Mouse (Mus musculus): ENCODE results near the gene Il27ra. TPM values are rescaled to one million over a fixed set of nuclear protein-coding genes. Genes with fewer than 3 reads are reported as not detected.
"Not testable (repeated sequence)": the region's sequence is repeated elsewhere in the genome, so short reads cannot be mapped to it uniquely, and the experiment has no call there.

Gene Il27ra
- total RNA-seq, 2 experiments from 2014 or later, result 0.84 to 1.1 TPM

DNA sequence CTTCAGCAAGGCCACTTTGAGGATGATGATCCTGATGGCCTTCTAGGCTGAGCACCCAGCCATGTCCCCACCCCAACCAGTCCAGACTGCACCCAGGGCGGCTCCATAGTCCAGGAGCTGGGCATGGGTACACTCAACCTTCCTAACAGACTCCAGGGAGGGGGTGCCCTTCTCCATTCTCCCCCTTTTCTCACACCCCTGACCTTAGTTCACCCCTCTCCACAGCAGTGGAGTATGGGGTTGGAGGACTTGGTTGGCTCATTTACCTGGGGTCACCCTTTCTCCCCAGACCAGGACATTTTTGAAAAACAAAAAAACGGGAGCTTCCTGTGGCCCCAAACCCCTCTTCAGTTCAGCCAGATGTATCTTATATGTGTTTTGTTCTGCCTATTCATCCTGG is 42.6 kb downstream of the Il27ra start:
- intact Hi-C loops (cut with DNase I; ENCODE audit: low total_unique reads), result no loop called here
- no peak for DNase-seq

GRCm38 (mm10) chr8:83999057-83999705 is 43.2 kb downstream of the Il27ra start:
- intact Hi-C loops (cut with DNase I; ENCODE audit: low total_unique reads), result no loop called here
- DNase-seq, result no peak

- peak; percentile 60 for DNase-seq
- intact Hi-C loops (cut with DNase I; ENCODE audit: low total_unique reads), result no loop called here
These were observed 43.9 kb downstream of the Il27ra start for GRCm38 (mm10) chr8:83998231-83999056.

GRCm38 (mm10) chr8:83997511-83998141 is 44.8 kb downstream of the Il27ra start, which contains the start of gene Samd1:
Samd1 (plus strand) TSS chr8:83997672.
- peak; percentile 64 for DNase-seq
- intact Hi-C loops (cut with DNase I; ENCODE audit: low total_unique reads), result no loop called here

DNA sequence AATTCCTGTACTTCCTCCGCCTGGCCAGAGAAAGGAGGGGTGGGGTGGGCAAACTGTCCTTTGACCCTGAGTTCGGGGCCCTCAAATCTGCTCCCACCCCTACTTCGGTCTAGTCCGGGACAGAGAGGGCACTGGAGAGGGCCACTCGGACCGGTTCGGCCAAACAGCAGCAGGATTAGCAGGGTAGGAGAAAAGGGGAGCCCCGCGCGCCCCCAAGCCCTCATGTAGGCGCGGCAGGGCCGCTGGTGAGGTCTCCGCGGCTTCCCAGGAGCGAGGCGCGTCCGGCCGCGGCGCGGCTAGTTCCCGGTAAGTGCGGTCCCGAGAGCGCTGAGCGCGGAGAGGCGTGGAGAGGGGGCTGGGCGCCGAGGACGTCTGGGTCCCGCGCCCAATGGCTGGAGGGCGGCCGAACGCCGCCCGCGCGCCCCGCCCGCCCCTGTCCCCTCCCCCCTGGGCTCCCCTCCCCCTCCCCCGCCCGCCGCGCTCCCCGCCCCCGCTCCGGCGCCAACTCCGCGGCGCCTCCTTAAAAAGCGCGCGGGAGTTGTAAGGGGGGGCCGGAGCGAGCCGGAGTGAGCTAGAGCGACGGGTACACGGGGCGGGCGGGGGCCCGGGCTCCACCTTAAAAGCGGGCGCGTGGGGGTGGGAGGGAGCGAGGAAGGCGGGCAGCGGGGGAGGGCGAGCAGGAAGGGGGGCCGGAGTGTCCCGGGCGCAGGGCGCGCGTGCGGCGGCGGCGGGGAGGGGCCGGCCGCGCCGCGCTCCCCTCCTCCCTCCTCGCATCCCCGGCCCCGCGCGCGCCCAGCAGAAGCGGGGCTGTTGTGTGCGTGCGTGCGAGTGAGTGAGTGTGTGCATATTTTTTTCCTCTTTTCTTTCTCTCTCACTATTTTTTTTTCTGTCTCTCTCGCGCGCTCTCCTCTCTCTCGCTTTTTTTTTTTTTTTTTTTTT is 45.6 kb downstream of the Il27ra start:
- peak; percentile 94 for DNase-seq
- intact Hi-C loops (cut with DNase I; ENCODE audit: low total_unique reads), result no loop called here

GRCm38 (mm10) chr8:83995973-83996372 is 46.4 kb downstream of the Il27ra start:
- intact Hi-C loops (cut with DNase I; ENCODE audit: low total_unique reads), result no loop called here
- DNase-seq, result no peak

GRCm38 (mm10) chr8:83994030-83994429 is 48.4 kb downstream of the Il27ra start:
- intact Hi-C loops (cut with DNase I; ENCODE audit: low total_unique reads), result no loop called here
- no peak for DNase-seq

DNA sequence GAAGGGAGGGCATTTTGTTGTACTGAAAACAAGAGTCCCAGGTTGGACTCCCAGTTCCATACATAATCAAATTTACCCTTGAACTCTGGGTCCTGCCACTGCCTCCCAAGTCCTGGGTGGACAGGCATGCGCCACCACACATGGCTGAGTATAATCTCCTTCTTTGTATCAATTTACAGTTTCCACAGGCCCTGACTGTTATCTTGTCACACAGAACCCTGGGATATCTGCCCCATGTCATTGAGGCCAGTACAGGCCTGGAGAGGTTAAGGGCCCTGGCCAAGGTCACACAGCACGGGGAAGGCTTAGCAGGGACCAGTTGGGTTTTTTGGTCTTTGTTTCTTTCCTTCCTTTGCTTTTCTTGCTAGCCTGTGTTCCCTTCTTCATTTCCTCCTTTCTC is 49.9 kb downstream of the Il27ra start:
- no peak for DNase-seq
- intact Hi-C loops (cut with DNase I; ENCODE audit: low total_unique reads), result no loop called here

DNA sequence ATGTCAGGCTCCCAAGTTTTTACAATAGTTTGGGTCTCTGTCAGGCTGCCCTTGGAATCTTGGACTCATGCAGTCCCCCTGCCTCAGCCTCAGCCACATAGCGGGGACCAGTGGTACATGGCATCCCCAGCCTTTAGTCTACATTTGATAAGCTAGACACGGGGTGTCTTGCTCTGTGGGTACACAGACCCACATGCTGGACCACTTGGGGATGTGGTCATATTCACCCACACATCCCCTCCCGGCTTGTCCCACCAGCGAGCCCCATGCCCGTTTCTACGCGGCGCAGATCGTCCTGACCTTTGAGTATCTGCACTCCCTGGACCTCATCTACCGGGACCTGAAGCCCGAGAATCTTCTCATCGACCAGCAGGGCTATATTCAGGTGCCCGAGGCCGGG is 52.2 kb downstream of the Il27ra start:
- no peak for DNase-seq
- intact Hi-C loops (cut with DNase I; ENCODE audit: low total_unique reads), result no loop called here

- intact Hi-C loops (cut with DNase I; ENCODE audit: low total_unique reads), result no loop called here
These were observed 53.1 kb downstream of the Il27ra start for GRCm38 (mm10) chr8:83989243-83989642.

GRCm38 (mm10) chr8:83983222-83983621 is 59.2 kb downstream of the Il27ra start:
- intact Hi-C loops (cut with DNase I; ENCODE audit: low total_unique reads); DNase-seq: not testable (repeated sequence)

More at GRCm38 (mm10) chr8:83989243-83989642, 53.1 kb downstream of the Il27ra start:
- DNase-seq, result no peak

DNA sequence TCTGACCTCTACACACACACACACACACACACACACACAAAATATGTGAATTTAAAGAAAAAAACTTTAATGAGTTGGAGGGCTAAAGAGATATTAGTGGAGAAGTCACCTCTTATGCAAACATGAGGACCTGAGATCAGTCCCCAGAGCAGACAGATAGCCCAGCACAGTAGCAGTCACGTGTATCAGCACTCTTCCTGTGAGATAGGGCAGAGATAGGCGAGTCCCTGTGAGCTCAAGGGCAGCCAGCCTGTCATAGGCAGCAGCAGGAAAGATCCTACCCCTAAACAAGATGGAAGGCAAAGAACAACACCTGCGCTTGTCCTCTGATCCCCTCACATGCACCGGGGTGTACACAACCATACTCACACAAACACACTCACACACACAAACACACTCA is 59.9 kb downstream of the Il27ra start:
- no peak for DNase-seq
- intact Hi-C loops (cut with DNase I; ENCODE audit: low total_unique reads), result no loop called here

DNA sequence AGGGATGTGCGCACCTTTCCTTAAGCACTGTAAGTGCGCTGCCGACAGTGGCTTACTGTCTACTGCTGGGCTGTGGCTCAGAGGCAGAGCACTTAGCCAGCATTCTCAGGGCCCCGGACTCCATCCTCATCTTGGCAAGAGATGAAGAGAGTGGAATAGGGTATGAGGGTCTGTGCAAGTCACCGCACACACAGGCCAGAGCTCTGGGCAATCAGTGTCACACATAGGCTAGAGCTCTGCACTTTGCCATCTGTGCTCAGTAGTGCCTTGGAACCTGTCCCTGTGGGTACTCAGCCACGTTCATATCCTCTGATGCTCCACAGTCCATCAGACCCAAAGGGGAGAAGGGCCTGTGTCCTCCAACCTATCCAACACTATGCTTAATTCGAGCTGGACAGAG is 60.9 kb downstream of the Il27ra start:
- intact Hi-C loops (cut with DNase I; ENCODE audit: low total_unique reads), result no loop called here
- no peak for DNase-seq

DNA sequence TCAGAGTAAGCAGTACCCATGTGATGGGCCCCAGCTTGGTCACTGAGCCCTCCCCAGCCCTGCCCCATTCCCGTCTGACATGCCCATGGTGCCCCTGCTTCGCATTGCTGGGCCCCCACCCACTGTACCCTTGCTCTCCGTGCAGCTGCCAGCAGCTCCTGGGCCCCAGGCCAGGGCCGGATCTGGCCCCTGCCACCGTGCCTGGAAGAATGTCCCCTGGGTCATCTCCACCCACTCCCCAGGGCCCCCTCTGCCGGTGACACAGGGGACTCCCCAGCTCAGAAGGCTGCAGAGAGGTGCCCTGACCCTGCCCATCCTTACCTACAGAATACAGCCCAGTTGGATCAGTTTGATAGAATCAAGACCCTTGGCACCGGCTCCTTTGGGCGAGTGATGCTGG is 61.5 kb downstream of the Il27ra start:
- DNase-seq, result peak; percentile 82
- intact Hi-C loops (cut with DNase I; ENCODE audit: low total_unique reads), result no loop called here

Small RNA genes within 50 kb of the gene (microRNA-seq; reads per million reads assigned to microRNA genes)
- 1.0 to 1.9 reads per million in 2 experiments for gene Mir1199
- 0 reads per million in 2 experiments for gene Mir709
- gene Mir8111, result 4.8 to 5.0 reads per million in 2 experiments

Other genes starting within 250 kb of the Il27ra start
- gene Adgrl1, start 142.5 kb downstream of the Il27ra start, total RNA-seq (2021), result 10 to 100 TPM; 16.2 to 17.2 TPM
- under 1 TPM; 0.11 to 0.14 TPM for gene Gm10644, start 87.4 kb downstream of the Il27ra start, total RNA-seq (2021)
- gene Asf1b, start 87.1 kb downstream of the Il27ra start, total RNA-seq (2021), result 1 to 10 TPM; 2.0 to 3.1 TPM
- 100 to 1,000 TPM; 319 to 324 TPM for gene Prkaca, start 69.6 kb downstream of the Il27ra start, total RNA-seq (2021)
- gene Samd1, start 44.9 kb downstream of the Il27ra start, total RNA-seq (2021), result 10 to 100 TPM; 17.8 to 22.1 TPM
- not detected for gene 1700067K01Rik, start 41.1 kb downstream of the Il27ra start, total RNA-seq (2021)
- gene 2210011C24Rik, start 30.4 kb downstream of the Il27ra start, total RNA-seq (2021), result 1 to 10 TPM; 2.9 to 4.2 TPM
- under 1 TPM; 0.25 to 0.51 TPM for gene Palm3, start 21.1 kb downstream of the Il27ra start, total RNA-seq (2021)
- gene Rln3, start 2.4 kb upstream of the Il27ra start, total RNA-seq (2021), result not detected
- gene Gm10643, start 22.5 kb upstream of the Il27ra start, total RNA-seq (2021), result 1 to 10 TPM; 2.6 TPM
- gene Rfx1, start 24.2 kb upstream of the Il27ra start, total RNA-seq (2021), result 1 to 10 TPM; 5.2 to 5.9 TPM
- 1 to 10 TPM; 5.8 to 7.1 TPM for gene Dcaf15, start 62.2 kb upstream of the Il27ra start, total RNA-seq (2021)
- under 1 TPM in 1 of 2 experiments, not detected in 1; 0.10 TPM for gene Podnl1, start 83.4 kb upstream of the Il27ra start, total RNA-seq (2021)
- 10 to 100 TPM; 12.1 to 12.6 TPM for gene Cc2d1a, start 105.3 kb upstream of the Il27ra start, total RNA-seq (2021)
- under 1 TPM; 0.27 to 0.62 TPM for gene 4930432K21Rik, start 105.4 kb upstream of the Il27ra start, total RNA-seq (2021)
- gene Nanos3, start 142.6 kb upstream of the Il27ra start, total RNA-seq (2021), result under 1 TPM in 1 of 2 experiments, not detected in 1; 0.43 TPM
- gene Zswim4, start 194.5 kb upstream of the Il27ra start, total RNA-seq (2021), result 1 to 10 TPM; 5.8 to 6.8 TPM
- 100 to 1,000 TPM; 158 to 171 TPM for gene D8Ertd738e, start 207.1 kb upstream of the Il27ra start, total RNA-seq (2021)
- gene Mri1, start 214.7 kb upstream of the Il27ra start, total RNA-seq (2021), result 10 to 100 TPM; 11.8 to 16.6 TPM
- 10 to 100 TPM in 1 of 2 experiments, 1 to 10 TPM in 1; 9.6 to 10.1 TPM for gene Ccdc130, start 227.8 kb upstream of the Il27ra start, total RNA-seq (2021)

All from gastrocnemius, postnatal 14 days (tissue).